Mouse (Mus musculus) cerebellum, adult 11-12 months (tissue): ENCODE measurements at regions not wholly inside any gene's neighbourhood (a gene's known extent, or its start where the extent isn't known, plus 50 kb on each side); places are given as distances from the start of the nearest gene placed in this dataset.
A peak's percentile ranks its signal among the peaks of the same experiment; 100 is the strongest.

Experiments
- DNase-seq: peaks from one replicate; pipeline ENCODE4 v3.0.0; 2022

DNA sequence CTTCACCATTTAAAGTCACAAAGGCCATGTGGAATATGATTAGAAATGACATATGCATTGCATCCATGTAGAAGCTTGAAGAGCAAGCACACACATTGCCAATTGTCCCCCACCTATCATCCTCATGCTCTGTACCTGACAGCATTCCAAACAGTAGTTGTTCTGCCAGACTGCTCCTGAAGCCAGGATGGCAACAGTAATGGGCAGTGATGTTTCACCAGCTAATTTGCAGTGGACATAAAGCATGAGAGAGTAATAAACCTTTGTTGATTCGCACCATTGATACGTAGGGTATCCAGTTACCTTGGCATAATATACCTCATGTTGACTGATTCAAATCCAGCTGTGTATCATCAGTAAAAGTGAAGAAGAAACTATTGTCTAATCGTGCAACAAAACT lies 606.5 kb upstream of the Celf2 start:
- DNase-seq = no peak

DNA sequence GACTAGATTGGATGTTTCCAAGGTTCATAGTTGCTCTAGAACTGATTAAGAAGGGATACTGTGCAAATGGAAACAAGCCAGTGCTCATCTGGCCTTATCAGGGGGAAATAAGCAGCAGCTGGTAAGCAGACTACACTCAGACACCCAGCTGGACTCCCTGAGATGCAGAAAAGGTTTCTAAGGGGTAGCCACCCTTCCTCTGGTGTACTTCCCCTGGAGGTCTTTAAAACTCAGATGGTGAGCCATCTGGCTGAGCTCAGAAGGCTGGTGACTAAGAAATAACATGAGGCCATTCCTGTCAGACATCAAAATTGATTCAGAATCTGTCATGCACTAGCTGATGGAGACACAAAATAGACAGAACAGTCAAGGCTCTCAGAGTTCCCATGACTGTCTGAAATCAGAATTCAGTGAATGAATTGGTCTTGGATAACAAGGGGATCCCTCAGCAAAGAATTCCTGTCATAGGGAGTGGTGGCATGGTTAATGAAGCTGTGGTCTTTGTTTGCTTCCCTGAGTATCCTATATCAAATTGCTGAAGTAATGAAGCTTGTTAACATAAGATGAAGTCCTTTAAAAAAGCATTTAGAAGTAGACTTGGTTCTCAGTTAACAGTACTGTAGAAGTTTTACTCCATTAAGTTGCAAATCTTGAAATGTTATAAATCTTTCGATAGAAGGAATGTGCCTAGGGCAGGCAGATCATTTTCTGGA lies 603.2 kb upstream of the Celf2 start:
- no peak for DNase-seq

DNA sequence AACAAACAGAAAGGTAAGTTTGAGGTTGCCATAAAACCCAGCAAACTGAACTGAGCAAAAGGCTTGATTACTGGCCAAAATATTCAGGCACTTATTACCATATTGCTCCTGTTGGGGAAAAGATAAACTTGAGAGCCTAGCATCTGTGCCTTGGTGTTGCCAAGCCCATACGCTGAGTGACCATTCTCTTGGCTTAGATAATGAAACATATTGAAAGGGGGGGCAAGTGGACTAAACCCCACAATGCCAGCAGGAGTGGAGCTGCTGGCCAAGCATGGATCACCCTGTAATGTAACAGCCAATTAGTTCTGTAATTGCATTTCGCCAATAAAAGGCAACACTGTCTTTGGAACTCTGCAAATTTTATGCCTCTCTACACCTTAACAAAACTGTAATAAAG lies 584.8 kb upstream of the Celf2 start:
- DNase-seq = peak; percentile 78

DNA sequence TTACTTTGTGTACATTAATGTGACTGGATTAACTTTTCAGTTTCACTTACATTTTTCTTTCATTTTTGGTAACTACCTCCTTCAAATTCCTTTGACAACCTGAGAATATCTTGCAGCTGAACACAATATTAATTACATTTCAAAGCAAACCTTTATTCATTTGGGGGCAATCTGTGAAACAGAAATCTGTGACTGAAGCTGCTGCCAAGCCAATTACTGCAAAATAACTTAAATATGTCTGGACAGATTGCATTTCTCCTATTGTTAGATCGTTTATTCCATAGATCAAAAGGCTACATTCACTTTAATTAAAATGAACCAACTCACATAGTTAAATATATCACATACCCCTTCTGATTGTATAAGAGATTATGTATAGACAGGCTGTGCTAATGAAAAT lies 558.5 kb upstream of the Celf2 start:
- no peak for DNase-seq

DNA sequence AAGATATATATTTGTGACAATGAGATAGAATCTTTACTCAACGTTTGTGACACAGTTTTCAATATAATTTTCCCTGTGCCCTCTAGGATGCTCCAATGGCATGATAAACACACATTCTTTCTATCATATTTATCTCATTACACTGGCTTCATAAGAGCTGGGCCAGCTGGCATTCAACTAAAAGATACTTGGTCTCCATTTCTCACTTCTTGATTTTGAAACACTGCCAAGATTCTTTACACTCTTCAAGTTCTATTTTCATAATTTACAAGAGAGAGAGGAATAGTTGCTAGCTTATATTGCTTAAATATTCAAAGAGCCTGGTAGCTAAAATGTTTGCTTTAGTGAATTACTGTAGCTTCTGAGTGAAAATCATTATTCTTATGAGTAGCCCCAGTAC lies 552.3 kb upstream of the Celf2 start:
- no peak for DNase-seq

DNA sequence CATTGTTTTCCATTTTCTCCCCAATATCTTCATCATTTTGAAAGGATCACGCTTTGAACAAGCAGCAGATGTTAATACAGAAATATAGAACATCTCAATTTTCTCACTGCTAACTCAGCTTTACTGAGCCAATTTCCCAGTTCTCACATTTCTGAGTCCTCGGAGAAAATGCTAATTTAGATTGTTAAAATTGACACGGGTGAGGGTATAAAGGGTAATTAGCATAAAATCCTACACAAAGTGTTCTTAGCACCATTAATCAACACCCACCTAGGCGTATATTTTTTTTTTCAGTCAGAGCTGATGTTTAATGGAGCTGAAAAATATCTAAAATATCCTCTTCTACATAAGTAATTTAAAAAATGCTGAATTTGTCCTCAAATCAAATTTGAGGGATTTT lies 519.8 kb upstream of the Celf2 start:
- no peak for DNase-seq

DNA sequence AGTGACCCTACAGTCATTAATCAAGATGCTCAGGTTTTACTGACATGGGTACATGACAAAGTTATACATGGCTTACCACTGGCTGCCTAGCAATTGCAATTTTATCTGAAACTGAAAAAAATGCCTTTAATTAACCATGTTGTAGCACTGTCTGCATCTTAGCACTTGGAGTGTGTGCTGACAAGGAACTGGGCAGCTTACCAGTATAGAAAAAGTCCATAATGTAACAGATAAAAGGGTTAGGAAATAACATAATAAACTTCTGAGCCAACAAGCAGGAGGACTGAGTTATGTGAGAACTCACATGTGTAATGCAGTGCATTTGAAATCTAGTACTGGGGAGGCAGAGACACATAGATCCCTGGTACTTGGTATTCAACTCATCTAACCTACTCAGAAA lies 518.2 kb upstream of the Celf2 start:
- no peak for DNase-seq

DNA sequence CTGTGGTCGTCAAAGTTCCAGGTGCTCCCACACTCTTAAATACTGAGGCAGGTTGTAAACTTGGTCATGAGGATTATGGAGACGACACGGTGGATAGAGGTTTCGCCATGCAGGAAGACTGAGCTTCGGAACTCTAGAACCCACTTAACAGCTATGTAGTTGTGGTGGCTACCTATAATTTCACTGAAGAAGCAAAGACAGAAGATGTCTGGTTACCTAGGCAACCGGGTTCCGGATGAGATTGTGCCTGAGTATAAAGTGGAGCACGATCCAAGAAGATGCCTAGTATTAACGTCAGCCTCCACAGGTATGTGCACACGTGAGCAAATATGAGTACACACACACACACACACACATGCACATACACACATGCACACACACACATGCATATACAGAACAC lies 517.3 kb upstream of the Celf2 start:
- DNase-seq = no peak

DNA sequence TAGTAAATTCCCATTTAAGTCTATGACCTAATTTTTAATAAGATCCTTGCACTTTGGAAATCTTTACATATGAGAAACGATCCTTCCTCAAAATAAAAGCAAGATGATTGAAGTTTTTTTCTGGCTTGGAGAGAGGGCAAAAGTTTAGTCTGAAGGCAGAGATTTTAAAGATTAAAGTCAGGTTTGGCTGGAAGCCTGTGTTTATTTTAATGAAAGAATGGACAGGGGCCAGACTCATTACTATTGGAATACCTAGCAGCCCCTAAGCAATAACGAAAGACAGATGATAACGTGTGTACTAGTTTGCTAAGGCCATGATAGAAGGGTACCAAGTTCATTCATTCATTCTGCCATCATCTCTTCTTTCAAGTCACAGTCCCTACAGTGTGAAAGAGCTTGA lies 513.3 kb upstream of the Celf2 start:
- DNase-seq = no peak

DNA sequence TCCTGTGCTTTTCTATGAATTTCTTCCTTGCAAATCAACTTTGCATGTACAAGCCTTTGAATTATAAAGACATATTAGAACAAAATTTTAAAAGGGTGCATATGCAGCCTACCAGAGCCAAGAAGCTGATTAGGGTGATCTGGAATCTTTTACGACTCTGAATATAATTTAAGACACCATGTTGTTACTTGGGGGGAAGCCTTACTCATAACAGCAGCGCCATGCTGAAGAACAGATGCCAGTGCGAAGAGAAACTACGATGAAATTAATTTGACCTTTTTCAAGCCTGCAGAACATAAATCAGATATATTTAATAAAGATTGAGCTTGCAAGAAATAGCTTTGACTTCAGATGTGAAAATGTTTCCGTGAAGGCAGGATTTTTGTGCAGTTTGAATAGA lies 512.7 kb upstream of the Celf2 start:
- no peak for DNase-seq

DNA sequence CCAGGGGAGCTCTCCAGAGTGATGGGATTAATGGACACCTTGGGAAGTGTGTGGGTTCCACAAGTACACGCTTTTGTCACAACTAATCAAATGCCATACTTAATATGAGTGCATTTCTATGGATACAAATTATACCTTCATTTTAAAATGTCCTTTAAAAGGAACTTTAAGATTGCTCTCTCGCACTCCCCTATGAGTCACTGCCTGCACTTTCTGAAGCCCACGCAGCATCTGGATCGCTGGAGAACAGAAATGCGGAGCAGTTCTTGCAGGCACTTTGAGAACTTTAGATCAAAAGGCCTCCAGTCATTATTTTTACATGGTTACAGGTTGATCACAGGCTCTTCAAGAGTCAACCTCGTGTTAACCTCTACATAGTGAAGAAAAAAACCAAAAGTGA lies 503.5 kb upstream of the Celf2 start:
- no peak for DNase-seq

DNA sequence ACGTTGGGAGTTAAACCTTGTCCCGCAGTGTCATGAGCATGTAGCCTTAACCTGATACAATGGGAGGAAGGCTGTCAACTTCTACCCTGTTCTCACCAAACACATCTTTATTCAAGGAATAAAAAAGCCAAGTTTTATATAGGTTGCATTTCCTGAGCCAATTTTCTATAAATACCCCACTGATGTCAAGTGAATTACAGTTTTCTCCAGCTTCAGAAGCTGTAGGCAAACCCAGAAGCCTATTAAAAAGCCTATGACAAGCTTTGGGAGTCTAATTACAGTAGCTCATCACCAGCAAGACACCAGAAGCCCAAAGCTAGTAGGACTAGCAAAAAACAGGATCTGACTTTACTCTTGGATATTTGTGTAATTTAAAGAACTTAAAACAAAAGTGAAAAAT lies 490.1 kb upstream of the Celf2 start:
- no peak for DNase-seq

DNA sequence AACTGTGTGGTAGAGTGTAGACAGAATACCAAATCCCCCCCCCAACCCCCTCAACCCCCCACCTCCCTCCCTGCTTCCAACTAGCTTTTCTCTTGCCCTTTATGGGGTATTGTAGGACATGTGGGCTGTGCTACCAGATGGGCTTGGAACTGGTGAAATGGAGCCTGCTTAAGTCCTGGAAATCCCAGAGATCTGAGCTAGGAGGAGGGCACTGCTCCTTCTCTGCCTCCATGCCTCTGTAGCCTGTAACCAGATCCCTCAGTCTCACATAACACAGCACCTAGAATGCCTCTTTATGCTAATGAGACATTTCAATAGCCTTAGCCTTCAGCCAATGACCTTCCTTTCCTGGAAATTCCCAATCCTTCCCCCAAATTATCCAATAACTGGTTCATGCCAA lies 465.1 kb upstream of the Celf2 start:
- DNase-seq = no peak

DNA sequence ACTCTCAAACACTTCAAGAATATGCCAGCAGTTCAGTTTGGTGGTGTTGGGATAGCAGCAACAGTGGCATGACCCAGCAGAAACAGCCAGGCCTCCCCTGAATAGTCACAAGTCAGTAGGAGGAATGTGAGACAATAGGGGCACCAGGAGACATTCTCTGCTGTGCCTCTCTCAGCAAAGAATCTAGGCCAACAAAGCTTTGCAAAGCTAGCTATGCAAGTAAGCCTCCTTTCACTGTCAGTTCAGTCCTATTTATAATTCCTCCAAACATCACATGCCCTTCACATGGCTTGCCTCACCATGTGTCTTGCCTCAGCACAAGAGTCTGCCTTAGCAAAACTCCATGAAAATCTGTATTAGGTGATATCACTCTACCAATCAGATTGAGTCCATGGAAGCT lies 454.1 kb upstream of the Celf2 start:
- no peak for DNase-seq

DNA sequence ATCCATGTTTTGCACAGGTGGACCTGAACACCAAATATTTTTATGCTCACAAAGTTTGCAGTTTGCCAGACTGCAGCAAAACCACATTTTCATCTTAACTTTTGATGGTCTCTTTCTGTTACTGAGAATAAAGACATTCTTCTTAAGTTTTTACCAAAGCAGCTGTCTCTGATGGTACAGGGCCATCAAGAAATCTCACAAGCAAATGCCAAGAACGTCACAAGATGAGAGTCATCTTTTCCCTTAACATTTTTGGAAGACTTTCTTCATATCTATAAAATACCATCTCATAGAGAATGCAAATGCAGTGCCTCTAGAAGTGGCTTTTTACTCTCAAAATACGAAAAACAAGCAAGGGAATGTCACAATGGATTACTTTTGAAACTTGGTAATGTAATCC lies 444.8 kb upstream of the Celf2 start:
- DNase-seq = no peak

DNA sequence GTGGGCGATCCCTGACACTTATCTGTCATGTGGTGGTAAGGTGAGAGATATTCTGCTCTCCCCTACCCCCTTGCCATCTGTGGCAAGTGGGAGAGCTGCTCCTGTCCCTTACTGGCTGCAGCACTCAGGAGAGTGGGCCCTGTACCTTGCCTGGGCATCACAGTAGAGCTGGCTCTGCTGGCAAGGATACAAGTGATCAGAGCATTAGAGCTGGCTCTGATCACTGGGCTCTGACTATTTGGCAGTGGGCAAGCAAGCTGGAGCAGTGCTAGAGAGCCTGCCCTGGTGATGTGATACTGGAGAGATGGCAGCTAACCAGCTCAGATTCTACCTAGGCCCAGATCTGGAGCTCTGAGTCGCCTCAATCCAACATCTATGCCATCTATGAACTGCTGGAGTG lies 443.5 kb upstream of the Celf2 start:
- DNase-seq = no peak

DNA sequence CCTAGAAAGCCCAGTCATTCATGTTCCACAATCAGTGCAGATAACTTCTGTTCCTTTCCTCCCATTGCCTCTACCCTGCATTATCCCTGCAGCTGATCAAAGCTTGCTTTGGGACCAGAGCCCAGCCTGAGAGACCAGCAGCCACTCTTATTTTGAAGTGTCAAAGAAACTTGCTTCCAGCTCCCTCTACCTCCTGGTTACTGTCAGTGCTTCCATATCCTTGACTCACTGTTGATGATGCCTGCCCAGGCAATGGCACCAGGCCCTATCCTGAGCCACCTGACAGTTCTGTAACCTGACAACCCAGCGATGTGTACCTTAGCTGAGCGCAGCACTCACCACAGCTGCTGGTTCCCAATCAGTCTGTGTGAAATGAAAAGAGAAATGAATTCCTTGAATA lies 435.6 kb upstream of the Celf2 start:
- DNase-seq = no peak

DNA sequence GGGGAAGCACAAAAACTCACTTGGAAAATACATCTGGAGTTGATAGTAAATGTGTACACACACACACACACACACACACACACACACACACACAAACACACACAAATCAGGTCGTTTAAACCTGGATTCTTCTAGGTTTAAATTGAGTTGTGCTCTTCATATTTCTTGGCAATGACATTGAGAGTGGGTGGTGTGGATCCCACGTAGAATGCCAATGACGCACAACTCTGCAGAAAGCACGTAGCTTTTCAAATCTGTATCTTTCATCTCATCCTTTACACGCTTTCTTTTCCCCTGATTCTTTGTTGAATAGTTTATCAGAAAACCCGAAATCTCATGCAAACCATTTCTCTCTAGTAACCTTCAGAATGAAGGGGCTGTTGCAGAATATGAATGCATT lies 424.3 kb upstream of the Celf2 start:
- no peak for DNase-seq

DNA sequence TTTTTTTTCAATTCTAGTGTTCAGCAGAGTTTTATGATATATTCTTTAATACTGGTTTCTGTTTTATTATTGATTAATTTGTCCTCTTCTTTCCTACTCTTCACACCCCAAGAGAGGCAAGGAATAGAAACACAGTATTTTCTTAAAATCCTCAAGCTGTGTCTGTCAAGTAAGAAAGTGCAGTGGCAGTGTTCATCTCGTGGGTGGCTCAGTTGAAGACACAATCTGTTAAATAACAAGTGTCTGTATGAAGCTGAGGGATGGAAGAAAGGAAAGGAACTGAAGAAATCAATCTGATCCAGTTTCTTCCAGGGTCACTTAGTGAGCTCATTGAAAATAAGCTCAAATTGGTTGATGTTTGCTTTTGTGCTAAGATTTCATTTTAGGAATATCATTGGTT lies 396.9 kb upstream of the Celf2 start:
- no peak for DNase-seq

DNA sequence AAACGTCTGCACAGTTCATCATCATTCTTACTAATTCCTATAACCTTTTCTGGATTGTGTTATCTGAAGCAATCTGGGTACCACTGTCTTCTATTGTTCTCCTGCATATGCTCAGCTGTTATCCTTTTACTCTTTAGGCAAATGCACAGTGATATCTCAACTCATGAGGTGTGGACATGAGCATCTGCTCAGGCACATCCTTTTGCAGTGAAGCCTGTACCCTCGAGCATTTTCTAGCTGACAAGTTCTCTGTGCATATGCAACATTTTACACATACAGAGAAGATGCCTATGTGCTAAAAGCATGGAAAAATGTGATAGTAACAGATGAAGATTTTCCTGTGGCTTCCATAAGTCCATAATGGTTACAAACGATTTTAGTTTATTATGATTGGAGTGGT lies 384.4 kb upstream of the Celf2 start:
- no peak for DNase-seq
